Mouse (Mus musculus) adrenal gland, adult 10 weeks (tissue): Measurements from ENCODE around the gene Fndc3c1. TPM values are rescaled to one million over a fixed set of nuclear protein-coding genes. Genes with fewer than 3 reads are reported as not detected.

Source experiments
- polyA plus RNA-seq: library from polyadenylated mRNA; stranded (reverse); fragments of 350-450 nt; fragmentation: Illumina TruSeq; extraction: RNeasy Lipid Tissue Mini Kit (QIAGEN cat#74804); gene quantifications from one replicate; pipeline ENCODE4 v1.2.3, GENCODE M21; 2014; ENCODE audit warnings: low read depth, low replicate concordance

The Fndc3c1 gene
- polyA plus RNA-seq, result 0.76 TPM

GRCm38 (mm10) chrX:106485101-106485651 is at the start of gene Fndc3c1:
Fndc3c1 (minus strand) TSS chrX:106485401.

Other genes with a start within 250 kb of the Fndc3c1 start
- gene Fnd3c2, start 230.0 kb downstream of the Fndc3c1 start, polyA plus RNA-seq, result not detected
- gene Gm5127, start 97.8 kb upstream of the Fndc3c1 start, polyA plus RNA-seq, result not detected
- gene Cysltr1, start 118.3 kb upstream of the Fndc3c1 start, polyA plus RNA-seq, result 6.6 TPM